Mouse (Mus musculus): ENCODE results near the gene Plxdc2. TPM values are rescaled to one million over a fixed set of nuclear protein-coding genes. Genes with fewer than 3 reads are reported as not detected.

Gene Plxdc2
- polyA plus RNA-seq, 1 experiment from 2014 or later: 27.5 TPM

DNA sequence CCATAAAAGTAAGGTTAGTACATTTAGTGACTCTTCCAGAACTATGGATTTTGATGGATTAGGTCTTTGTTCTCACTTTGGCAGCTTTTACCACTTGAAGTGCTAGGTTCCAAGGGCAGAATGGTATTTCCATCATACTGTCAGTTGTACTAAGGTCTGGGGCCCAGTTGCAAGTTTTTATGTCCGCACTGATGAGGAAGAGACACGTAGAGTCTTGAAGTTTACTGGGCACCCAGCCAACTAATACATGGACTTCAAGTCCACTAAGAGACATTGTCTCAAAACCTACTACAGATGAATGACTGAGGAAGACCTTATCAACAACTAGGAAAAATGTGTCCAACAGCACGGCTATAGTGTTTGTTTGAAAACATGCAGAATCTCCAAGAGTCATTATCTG is 242.1 kb downstream of the Plxdc2 start:
- Histone ChIP-seq H3K4me1 (replicated peaks) (no peaks in the 10 kb centered on the region), H3K27me3 (no peaks in the 10 kb centered on the region), H3K4me2 (no peak overlapping the region), H3K9me3 (no peaks in the 10 kb centered on the region), H3K36me3 (no peaks in the 10 kb centered on the region), H3K4me3 (no peak overlapping the region), H3K9ac (no peak overlapping the region), H3K27ac (replicated peaks) (no peak overlapping the region)
- no peak for ATAC-seq (ENCODE audit: low FRiP score, low read depth)
- 62% methylated on average over 3 of the region's 3 CpGs for WGBS

DNA sequence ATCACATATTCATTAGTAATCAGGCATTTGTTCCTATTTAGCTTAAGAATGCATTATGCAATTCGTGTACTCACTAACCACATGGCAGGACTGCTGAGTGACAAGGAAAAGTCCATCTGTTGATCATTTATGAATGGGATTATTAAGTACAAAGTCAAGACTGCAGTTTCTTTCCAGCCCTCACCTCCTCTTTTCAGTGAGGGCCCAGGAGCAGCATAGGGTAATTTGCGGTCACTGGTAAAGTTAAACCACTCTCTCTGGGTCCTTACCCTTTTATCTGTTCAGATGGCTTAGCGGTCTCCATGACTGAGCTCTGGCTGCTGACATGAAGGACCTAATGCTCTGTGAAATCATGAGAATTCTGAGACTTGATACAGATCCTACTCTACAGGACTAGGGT is 248.2 kb downstream of the Plxdc2 start:
- no peak overlapping the region for H3K4me2 ChIP-seq
- no peak overlapping the region for H3K27ac ChIP-seq (replicated peaks)
- no peak overlapping the region for H3K4me3 ChIP-seq
- 84% methylated on average over 3 of the region's 3 CpGs for WGBS
- no peaks in the 10 kb centered on the region for H3K36me3 ChIP-seq
- no peaks in the 10 kb centered on the region for H3K27me3 ChIP-seq
- H3K4me1 ChIP-seq (replicated peaks): no peaks in the 10 kb centered on the region
- H3K9me3 ChIP-seq: no peaks in the 10 kb centered on the region
- ATAC-seq (ENCODE audit: low FRiP score, low read depth): no peak
- H3K9ac ChIP-seq: no peak overlapping the region

DNA sequence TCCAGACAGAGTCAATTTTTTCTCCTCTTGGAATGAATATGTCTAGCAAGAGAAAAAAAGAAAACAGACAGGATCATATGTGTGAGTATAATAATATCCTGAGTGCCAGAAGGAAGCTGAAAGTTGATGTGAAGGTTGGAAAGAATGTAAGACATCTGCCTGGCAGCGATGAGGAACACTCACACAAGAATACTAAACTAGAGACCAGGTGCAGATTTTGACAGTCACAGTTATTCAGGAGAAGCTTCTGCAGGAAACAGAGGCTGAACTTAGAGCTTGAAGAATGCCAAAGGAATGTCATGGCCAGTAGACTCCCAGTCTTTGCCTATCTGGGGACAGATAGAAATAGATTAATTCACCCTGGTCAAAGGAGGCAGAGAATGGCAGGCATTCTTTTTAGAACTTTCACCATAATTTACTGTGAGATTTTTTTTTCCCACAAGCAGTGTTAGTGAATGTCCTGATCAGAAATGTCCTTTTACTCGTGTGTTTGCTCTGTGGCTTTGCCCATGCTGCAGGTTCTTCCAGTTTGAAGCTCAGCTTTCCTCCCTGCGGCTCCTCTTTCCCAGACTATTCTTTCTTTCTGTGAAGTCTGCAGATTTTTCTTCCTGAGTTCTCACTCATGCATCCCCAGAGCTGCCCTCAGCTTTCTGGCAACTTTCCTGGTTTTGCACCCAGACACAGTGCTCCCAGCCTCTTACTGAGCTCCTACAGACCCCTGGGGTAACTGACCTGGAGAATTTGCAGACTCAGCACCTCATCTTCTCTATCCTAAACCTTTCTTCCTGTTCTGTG is 251.9 kb downstream of the Plxdc2 start:
- no peak overlapping the region for H3K9ac ChIP-seq
- H3K36me3 ChIP-seq: no peaks in the 10 kb centered on the region
- no peak overlapping the region for H3K4me3 ChIP-seq
- WGBS: 62% methylated on average over 3 of the region's 3 CpGs
- no peaks in the 10 kb centered on the region for H3K9me3 ChIP-seq
- no peak for ATAC-seq (ENCODE audit: low FRiP score, low read depth)
- no peaks in the 10 kb centered on the region for H3K4me1 ChIP-seq (replicated peaks)
- no peak overlapping the region for H3K4me2 ChIP-seq
- no peak overlapping the region for H3K27ac ChIP-seq (replicated peaks)
- no peaks in the 10 kb centered on the region for H3K27me3 ChIP-seq

DNA sequence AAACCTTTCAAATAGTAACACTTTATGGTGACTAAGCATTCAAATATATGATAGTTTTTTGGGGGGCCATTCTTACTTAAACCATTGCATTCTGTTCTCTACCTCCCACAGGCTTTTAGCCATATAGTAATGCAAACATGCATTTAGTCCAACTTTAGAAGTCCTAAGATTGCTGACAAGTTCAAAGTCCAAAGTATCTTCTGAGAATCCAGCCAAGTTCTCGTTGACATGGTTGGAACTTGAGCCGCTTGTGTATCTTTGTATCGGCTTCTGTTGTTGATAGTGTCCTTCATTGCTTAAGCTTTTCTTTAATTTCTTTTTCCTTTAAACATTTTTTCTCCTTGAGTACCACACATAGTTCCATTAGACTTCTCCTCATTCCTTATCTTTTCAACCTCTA is 286.0 kb downstream of the Plxdc2 start:
- no peak overlapping the region for H3K4me2 ChIP-seq
- H3K4me1 ChIP-seq (replicated peaks): no peaks in the 10 kb centered on the region
- no peak overlapping the region for H3K9ac ChIP-seq
- no peaks in the 10 kb centered on the region for H3K36me3 ChIP-seq
- no peak overlapping the region for H3K4me3 ChIP-seq
- no peaks in the 10 kb centered on the region for H3K9me3 ChIP-seq
- 96% methylated on average over 3 of the region's 3 CpGs for WGBS
- no peak overlapping the region for H3K27ac ChIP-seq (replicated peaks)
- ATAC-seq (ENCODE audit: low FRiP score, low read depth): no peak
- H3K27me3 ChIP-seq: no peaks in the 10 kb centered on the region

DNA sequence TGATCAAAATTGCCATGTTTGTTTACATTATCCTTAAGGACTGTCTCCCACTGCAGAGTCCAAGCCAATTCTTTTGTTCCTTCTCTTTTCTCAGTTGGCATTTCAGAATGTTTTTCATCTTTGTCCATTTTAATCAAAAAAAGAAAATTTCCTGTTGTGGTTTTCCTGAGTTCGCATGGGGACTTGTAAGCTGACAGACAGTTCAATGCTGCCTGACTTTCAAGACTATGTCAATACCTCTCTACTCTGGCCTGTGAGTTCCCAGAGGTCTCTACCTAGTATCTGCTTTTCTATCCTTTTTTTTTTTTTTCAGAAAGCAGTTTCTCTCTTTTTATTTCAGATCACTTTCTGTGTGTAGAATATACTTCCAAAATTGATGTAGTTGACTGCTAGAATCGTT is 295.6 kb downstream of the Plxdc2 start:
- Histone ChIP-seq H3K4me3 (no peak overlapping the region), H3K36me3 (no peaks in the 10 kb centered on the region), H3K9ac (no peak overlapping the region), H3K27me3 (no peaks in the 10 kb centered on the region), H3K9me3 (no peaks in the 10 kb centered on the region), H3K4me2 (no peak overlapping the region), H3K4me1 (replicated peaks) (no peaks in the 10 kb centered on the region), H3K27ac (replicated peaks) (no peak overlapping the region)
- ATAC-seq (ENCODE audit: low FRiP score, low read depth): no peak
- WGBS: 91% methylated on average over 2 of the region's 2 CpGs

DNA sequence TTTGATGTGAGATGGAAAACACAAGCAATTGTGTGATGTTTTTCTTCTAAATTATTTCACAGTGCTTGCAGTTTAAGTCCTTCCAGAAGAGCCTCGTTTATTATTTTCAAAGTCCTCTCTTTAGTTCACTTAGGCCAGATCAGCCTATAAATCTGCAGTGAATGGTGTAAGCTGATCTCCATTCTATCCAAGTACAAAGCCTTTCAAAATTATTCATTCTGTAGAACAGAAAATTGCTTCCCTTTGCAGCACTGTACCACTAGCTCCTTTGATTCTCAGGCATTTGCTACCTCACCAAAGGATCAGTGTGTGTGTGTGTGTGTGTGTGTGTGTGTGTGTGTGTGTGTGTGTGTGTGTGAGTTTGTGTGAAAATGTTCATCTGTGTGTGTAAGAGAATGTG is 308.4 kb downstream of the Plxdc2 start:
- H3K27me3 ChIP-seq: no peaks in the 10 kb centered on the region
- no peak overlapping the region for H3K27ac ChIP-seq (replicated peaks)
- no peaks in the 10 kb centered on the region for H3K4me1 ChIP-seq (replicated peaks)
- H3K9ac ChIP-seq: no peak overlapping the region
- H3K4me3 ChIP-seq: no peak overlapping the region
- no peaks in the 10 kb centered on the region for H3K36me3 ChIP-seq
- ATAC-seq (ENCODE audit: low FRiP score, low read depth): no peak
- no peaks in the 10 kb centered on the region for H3K9me3 ChIP-seq
- no peak overlapping the region for H3K4me2 ChIP-seq
- WGBS: 43% methylated on average over 1 of the region's 1 CpGs

DNA sequence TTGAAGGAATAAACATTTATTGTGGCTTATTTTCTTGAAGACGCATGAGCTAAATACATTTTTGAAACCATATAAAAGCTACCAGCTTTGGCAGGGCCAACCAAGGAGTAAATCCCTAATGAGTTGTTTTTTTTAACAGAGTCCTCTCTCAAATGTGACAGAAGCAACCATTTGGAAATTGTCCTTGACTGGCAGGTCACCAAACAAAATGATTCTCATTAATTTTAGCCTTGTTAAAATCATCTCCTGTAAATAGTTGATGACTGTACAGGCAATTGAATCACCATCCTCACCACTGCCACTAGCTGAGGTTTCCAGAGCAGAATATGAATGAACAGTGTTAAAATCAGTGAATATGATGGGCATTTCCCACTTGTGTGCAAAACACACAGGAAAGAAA is 312.3 kb downstream of the Plxdc2 start:
- no peak overlapping the region for H3K4me3 ChIP-seq
- WGBS: 90% methylated on average over 1 of the region's 1 CpGs
- H3K9me3 ChIP-seq: no peaks in the 10 kb centered on the region
- ATAC-seq (ENCODE audit: low FRiP score, low read depth): no peak
- no peaks in the 10 kb centered on the region for H3K36me3 ChIP-seq
- no peak overlapping the region for H3K27ac ChIP-seq (replicated peaks)
- H3K27me3 ChIP-seq: no peaks in the 10 kb centered on the region
- no peak overlapping the region for H3K4me2 ChIP-seq
- no peaks in the 10 kb centered on the region for H3K4me1 ChIP-seq (replicated peaks)
- H3K9ac ChIP-seq: no peak overlapping the region

DNA sequence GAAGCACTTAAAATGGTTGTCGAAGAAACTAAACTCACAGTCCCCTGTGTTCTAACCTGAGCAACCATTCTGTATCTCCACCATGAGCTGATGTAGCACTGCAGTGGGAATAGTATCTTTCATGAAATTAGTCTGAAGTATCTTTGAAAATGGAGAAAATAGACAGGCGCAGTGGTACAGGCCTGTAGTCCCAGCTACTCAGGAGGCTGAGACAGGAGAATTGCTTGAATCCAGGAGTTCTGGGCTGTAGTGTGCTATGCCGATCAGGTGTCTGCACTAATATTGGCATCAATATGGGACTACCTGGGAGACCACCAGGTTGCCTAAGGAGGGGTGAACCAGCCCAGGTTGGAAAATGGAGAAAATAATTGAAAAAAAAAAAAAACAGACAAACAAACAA is 326.8 kb downstream of the Plxdc2 start:
- Histone ChIP-seq H3K9me3 (no peaks in the 10 kb centered on the region), H3K4me1 (replicated peaks) (no peaks in the 10 kb centered on the region), H3K9ac (no peak overlapping the region), H3K4me3 (no peak overlapping the region), H3K27me3 (no peaks in the 10 kb centered on the region), H3K27ac (replicated peaks) (no peak overlapping the region), H3K36me3 (no peaks in the 10 kb centered on the region), H3K4me2 (no peak overlapping the region)
- WGBS: over 99% methylated on average over 3 of the region's 3 CpGs
- ATAC-seq (ENCODE audit: low FRiP score, low read depth): no peak

DNA sequence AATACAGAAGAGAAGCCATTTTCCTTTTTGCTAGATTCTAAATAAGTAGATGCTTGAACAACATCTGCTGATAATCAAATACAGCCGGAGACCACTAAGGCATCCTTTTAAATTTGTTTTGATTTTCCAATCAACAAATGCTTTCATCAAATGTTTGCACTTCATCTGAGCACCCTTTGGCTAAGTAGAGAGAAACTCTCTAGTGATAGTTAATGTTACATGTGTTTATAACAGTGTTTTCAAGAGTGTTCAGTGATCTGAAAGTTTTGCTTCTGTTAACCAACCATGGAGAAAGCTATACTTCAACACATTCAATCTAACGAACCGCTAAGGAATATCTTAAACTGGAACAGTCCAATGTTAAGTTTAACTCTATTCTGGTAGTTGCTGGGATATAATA is 327.6 kb downstream of the Plxdc2 start:
- no peak overlapping the region for H3K4me3 ChIP-seq
- H3K9ac ChIP-seq: no peak overlapping the region
- no peaks in the 10 kb centered on the region for H3K27me3 ChIP-seq
- no peaks in the 10 kb centered on the region for H3K4me1 ChIP-seq (replicated peaks)
- H3K9me3 ChIP-seq: no peaks in the 10 kb centered on the region
- WGBS: 85% methylated on average over 3 of the region's 3 CpGs
- H3K36me3 ChIP-seq: no peaks in the 10 kb centered on the region
- ATAC-seq (ENCODE audit: low FRiP score, low read depth): no peak
- no peak overlapping the region for H3K27ac ChIP-seq (replicated peaks)
- H3K4me2 ChIP-seq: no peak overlapping the region

DNA sequence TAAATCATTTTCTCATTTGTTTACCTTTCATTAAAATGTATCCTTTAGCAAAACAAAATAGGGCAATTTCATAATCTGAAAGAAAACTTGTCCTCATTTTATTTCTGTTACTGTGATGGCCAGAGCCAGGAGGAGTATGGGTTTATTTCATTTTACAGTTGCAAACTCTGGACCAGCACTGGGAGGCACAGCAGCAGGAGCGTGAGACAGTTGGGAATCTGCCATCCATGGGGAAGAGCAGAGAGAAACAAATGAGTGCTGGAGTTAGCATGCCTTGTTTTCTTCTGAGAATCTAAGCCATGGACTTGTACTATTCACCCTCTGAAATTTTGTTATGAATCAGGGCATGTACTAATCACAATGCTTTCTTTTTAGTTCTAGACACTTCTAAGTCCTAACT is 328.4 kb downstream of the Plxdc2 start:
- H3K36me3 ChIP-seq: no peaks in the 10 kb centered on the region
- H3K4me1 ChIP-seq (replicated peaks): no peaks in the 10 kb centered on the region
- WGBS: 80% methylated on average over 1 of the region's 1 CpGs
- no peaks in the 10 kb centered on the region for H3K27me3 ChIP-seq
- no peak overlapping the region for H3K9ac ChIP-seq
- ATAC-seq (ENCODE audit: low FRiP score, low read depth): no peak
- H3K4me2 ChIP-seq: no peak overlapping the region
- no peak overlapping the region for H3K4me3 ChIP-seq
- no peak overlapping the region for H3K27ac ChIP-seq (replicated peaks)
- no peaks in the 10 kb centered on the region for H3K9me3 ChIP-seq

DNA sequence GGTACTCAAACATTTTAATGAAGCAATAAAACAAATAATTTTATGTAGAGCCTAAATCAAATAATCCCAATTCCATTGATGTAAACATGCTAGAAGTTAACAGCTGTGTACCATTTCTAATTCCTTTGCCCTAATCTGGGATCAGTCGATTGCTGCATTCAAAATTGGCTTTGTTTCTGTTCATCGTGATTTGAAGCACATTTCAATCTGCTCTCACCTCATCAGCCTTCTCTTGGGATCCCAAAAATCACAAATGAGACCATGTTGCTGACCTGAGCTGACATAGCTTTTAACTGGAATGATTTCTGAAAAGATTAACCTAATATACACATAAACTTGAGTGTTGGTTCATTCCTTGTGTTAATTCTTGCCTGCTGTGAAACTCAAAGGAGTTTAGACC is 340.3 kb downstream of the Plxdc2 start:
- Histone ChIP-seq H3K36me3 (no peaks in the 10 kb centered on the region), H3K27ac (replicated peaks) (no peak overlapping the region), H3K4me1 (replicated peaks) (no peaks in the 10 kb centered on the region), H3K4me3 (no peak overlapping the region), H3K27me3 (no peaks in the 10 kb centered on the region), H3K4me2 (no peak overlapping the region), H3K9me3 (no peaks in the 10 kb centered on the region), H3K9ac (no peak overlapping the region)
- 73% methylated on average over 2 of the region's 2 CpGs for WGBS
- ATAC-seq (ENCODE audit: low FRiP score, low read depth): no peak

DNA sequence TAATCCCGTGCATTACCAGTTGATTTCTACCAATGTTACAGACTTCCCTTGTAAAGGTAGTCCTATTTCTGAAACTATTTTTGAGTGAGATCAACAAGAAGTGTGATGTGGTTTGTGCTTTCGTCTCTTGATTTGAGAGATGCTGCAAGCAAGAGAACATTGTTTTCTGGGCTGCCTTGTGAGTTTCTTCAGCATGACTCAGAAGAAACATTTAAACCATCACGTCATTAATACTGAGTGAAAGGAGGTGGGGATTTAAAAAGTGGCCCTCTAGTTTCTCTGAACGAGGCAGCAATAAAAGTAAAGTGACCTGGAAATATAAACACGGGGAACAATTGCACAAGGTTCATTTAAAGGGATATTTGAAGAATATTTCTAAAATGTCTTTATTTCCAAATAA is 341.1 kb downstream of the Plxdc2 start:
- Histone ChIP-seq H3K9me3 (no peaks in the 10 kb centered on the region), H3K36me3 (no peaks in the 10 kb centered on the region), H3K9ac (no peak overlapping the region), H3K27me3 (no peaks in the 10 kb centered on the region), H3K4me2 (no peak overlapping the region), H3K4me3 (no peak overlapping the region), H3K27ac (replicated peaks) (no peak overlapping the region), H3K4me1 (replicated peaks) (no peaks in the 10 kb centered on the region)
- WGBS: 84% methylated on average over 5 of the region's 5 CpGs
- no peak for ATAC-seq (ENCODE audit: low FRiP score, low read depth)

DNA sequence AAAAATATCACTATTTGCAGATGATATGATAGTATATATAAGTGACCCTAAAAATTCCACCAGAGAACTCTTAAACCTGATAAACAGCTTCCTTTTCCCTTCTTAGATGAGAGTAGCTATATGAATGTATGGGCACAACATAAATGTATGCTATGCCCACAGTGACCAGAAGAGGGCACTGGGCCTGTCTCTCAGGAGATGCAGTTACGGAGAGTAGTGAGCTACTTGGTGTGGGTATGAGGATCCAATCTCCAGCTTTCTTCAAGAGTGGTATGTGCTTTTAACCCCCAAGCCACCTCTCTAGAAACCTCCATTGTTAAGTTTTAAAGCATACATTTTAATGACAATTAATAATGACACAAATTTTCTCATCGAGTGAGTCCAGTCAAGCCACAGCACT is 350.1 kb downstream of the Plxdc2 start:
- ATAC-seq (ENCODE audit: low FRiP score, low read depth): no peak

More for the DNA sequence above, 350.1 kb downstream of the Plxdc2 start:
- H3K27ac ChIP-seq (replicated peaks): no peak overlapping the region
- no peak overlapping the region for H3K4me3 ChIP-seq
- H3K4me2 ChIP-seq: no peak overlapping the region
- WGBS: 87% methylated on average over 2 of the region's 2 CpGs
- no peaks in the 10 kb centered on the region for H3K4me1 ChIP-seq (replicated peaks)
- no peak overlapping the region for H3K9ac ChIP-seq
- H3K36me3 ChIP-seq: no peaks in the 10 kb centered on the region
- H3K9me3 ChIP-seq: no peaks in the 10 kb centered on the region
- no peaks in the 10 kb centered on the region for H3K27me3 ChIP-seq

Measured in hindbrain, embryonic 15.5 days (tissue).